Mouse (Mus musculus): ENCODE results near the gene Tbx4.

GRCm38 (mm10) chr11:85894136-85894530, 7.9 kb downstream of the Tbx4 start:
- TF ChIP-seq CTCF (IDR thresholded peaks at IDR 0.05; ENCODE audit: low read depth) (no peak), EP300 (optimal IDR thresholded peaks at IDR 0.05) (no peak)
